Mouse (Mus musculus) myocyte (in vitro differentiated cells): ENCODE data around the gene Olfr613.

Experiments used
- CEBPB ChIP-seq: IDR thresholded peaks from 2 replicates; pipeline ENCODE4 v1.6.1; 2011; ENCODE audit warnings: mild to moderate bottlenecking, moderate library complexity; ENCODE audit not compliant: poor library complexity, insufficient read depth, severe bottlenecking
- E2F4 ChIP-seq: IDR thresholded peaks from one replicate; pipeline ENCODE4 v1.6.1; 2011; ENCODE audit warnings: mild to moderate bottlenecking, control low read depth, moderate library complexity; ENCODE audit not compliant: insufficient read depth
- MAX ChIP-seq: IDR thresholded peaks from one replicate; pipeline ENCODE4 v1.6.1; 2011; ENCODE audit warnings: low read depth, mild to moderate bottlenecking, control low read depth
- MYOD1 ChIP-seq, 3 experiments: IDR thresholded peaks; one replicate each; pipeline ENCODE4 v1.6.1; 2011; ENCODE audit warnings: control low read depth in 2 of 3, low read depth in 2 of 3, mild to moderate bottlenecking in 2 of 3, moderate library complexity in 1 of 3; ENCODE audit not compliant: insufficient read length in 2 of 3, control insufficient read depth in 1 of 3
- POLR2A ChIP-seq: IDR thresholded peaks from one replicate; pipeline ENCODE4 v1.6.1; 2011; ENCODE audit warnings: low read depth, mild to moderate bottlenecking, control low read depth, moderate library complexity; ENCODE audit not compliant: insufficient read length
- POLR2AphosphoS2 ChIP-seq: IDR thresholded peaks from one replicate; pipeline ENCODE4 v1.6.1; 2011; ENCODE audit warnings: low read depth, control low read depth; ENCODE audit not compliant: insufficient read length
- REST ChIP-seq: IDR thresholded peaks from one replicate; pipeline ENCODE4 v1.6.1; 2011; ENCODE audit warnings: mild to moderate bottlenecking, control low read depth, moderate library complexity; ENCODE audit not compliant: insufficient read depth, insufficient read length
- SRF ChIP-seq: IDR thresholded peaks from one replicate; pipeline ENCODE4 v1.6.1; 2011; ENCODE audit warnings: low read depth; ENCODE audit not compliant: control insufficient read depth, insufficient read length
- TCF12 ChIP-seq: IDR thresholded peaks from one replicate; pipeline ENCODE4 v1.6.1; 2011; ENCODE audit warnings: mild to moderate bottlenecking, control low read depth; ENCODE audit not compliant: poor library complexity, insufficient read depth, severe bottlenecking
- USF1 ChIP-seq: IDR thresholded peaks from one replicate; pipeline ENCODE4 v1.6.1; 2011; ENCODE audit warnings: low read depth, mild to moderate bottlenecking, control low read depth, moderate library complexity

DNA sequence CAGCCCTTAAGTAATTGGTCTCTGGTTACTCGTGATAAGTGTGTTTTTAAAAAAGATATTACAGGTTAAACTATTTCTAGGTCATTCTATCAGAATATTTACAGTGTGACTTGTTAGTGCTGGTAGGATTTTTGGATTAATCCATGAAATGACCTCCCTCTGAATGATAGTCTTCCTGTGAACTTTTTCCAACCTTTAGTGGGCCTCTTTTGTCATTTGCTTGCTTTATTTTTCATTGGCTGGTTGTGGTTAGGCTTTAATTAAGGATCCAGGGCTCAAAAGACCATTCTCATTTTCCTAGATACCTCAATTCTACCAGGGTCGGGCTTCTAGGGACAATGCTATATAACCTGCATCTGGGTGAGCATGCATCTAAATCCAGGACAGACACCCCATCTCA lies 41.9 kb downstream of the Olfr613 start, which contains the start of gene Olfr618:
- TF ChIP-seq E2F4 (no peak), CEBPB (no peak), MYOD1 (IDR thresholded peaks at IDR 0.05; ENCODE audit: control insufficient read depth in 1 of 3, insufficient read length in 2 of 3, low read depth in 2 of 3) (no peak), USF1 (no peak), SRF (no peak), MAX (no peak), POLR2A (no peak), POLR2AphosphoS2 (no peak), TCF12 (no peak), REST (no peak)
